Mouse (Mus musculus) heart, embryonic 12.5 days (tissue): ENCODE measurements around the gene Myt1l. TPM values are rescaled to one million over a fixed set of nuclear protein-coding genes. Genes with fewer than 3 reads are reported as not detected.

Experiments used
- ATAC-seq: fragments of 200-750 bp; cut with Nextera tagmentation; 2 replicates; pipeline ENCODE4 v1.8.0; 2017; ENCODE audit warnings: moderate TSS enrichment, moderate library complexity; ENCODE audit not compliant: insufficient number of reproducible peaks, low FRiP score
- H3K27ac ChIP-seq: fragments of 300-500 bp; sonication (generic); 2 replicates; pipeline ENCODE4 v1.5.1; 2016; ENCODE audit warnings: mild to moderate bottlenecking, moderate library complexity; ENCODE audit not compliant: poor library complexity, severe bottlenecking
- H3K27me3 ChIP-seq: fragments of 300-500 bp; sonication (generic); replicated peaks from 2 replicates; pipeline ENCODE4 v1.6.1; 2016; ENCODE audit warnings: mild to moderate bottlenecking, moderate library complexity
- H3K36me3 ChIP-seq: fragments of 300-500 bp; sonication (generic); 2 replicates; pipeline ENCODE4 v1.6.1; 2016; ENCODE audit warnings: mild to moderate bottlenecking, moderate library complexity
- H3K4me1 ChIP-seq: fragments of 300-500 bp; sonication (generic); replicated peaks from 2 replicates; pipeline ENCODE4 v1.6.1; 2016; ENCODE audit warnings: mild to moderate bottlenecking
- H3K4me2 ChIP-seq: fragments of 300-500 bp; sonication (generic); 2 replicates; pipeline ENCODE4 v1.6.1; 2016; ENCODE audit warnings: mild to moderate bottlenecking, moderate library complexity
- H3K4me3 ChIP-seq: fragments of 300-500 bp; sonication (generic); 2 replicates; pipeline ENCODE4 v1.5.1; 2016; ENCODE audit warnings: mild to moderate bottlenecking
- H3K9ac ChIP-seq: fragments of 300-500 bp; sonication (generic); 2 replicates; pipeline ENCODE4 v1.6.1; 2016; ENCODE audit warnings: mild to moderate bottlenecking, moderate library complexity
- H3K9me3 ChIP-seq: fragments of 300-500 bp; sonication (generic); replicated peaks from 2 replicates; pipeline ENCODE4 v1.6.1; 2016; ENCODE audit warnings: mild to moderate bottlenecking, moderate library complexity
- WGBS: fragments of 180-500 bp; shearing (Covaris S2); methylation state at CpG from one replicate; pipeline ENCODE4 v1.1.7; 2016; 5-methylcytosine and 5-hydroxymethylcytosine counted together
- polyA plus RNA-seq: library from polyadenylated mRNA; unstranded; fragments of >200 nt; fragmentation: Nextera tagmentation; extraction: Ambion mirVana; gene quantifications from 2 replicates; pipeline ENCODE4 v1.2.1, GENCODE M21; 2016

The Myt1l gene
- polyA plus RNA-seq, 1 experiment from 2014 or later: 0.09 TPM

- 0 out of 2 replicates have a peak, but pooled peaks have one; percentile 22 for ATAC-seq
- Histone ChIP-seq H3K4me1 (peaks cover 9% of the 10 kb centered on the region; the same call in 1 of the 2 replicates), H3K9ac (no peak overlapping the region), H3K36me3 (no peaks in the 10 kb centered on the region), H3K27ac (no peak overlapping the region), H3K4me3 (no peak overlapping the region), H3K4me2 (no peak overlapping the region), H3K27me3 (peaks cover 5% of the 10 kb centered on the region; the same call in 1 of the 2 replicates), H3K9me3 (no peaks in the 10 kb centered on the region)
- 60% methylated on average over 16 of the region's 16 CpGs for WGBS
These were observed 261.3 kb downstream of the Myt1l start for GRCm38 (mm10) chr12:29789319-29790050.

- no peaks in the 10 kb centered on the region for H3K36me3 ChIP-seq
- no peak overlapping the region for H3K27ac ChIP-seq
- H3K27me3 ChIP-seq: peaks cover 5% of the 10 kb centered on the region; the same call in 1 of the 2 replicates
- WGBS: 65% methylated on average over 4 of the region's 4 CpGs
- H3K4me3 ChIP-seq: no peak overlapping the region
- no peak for ATAC-seq
- no peak overlapping the region for H3K4me2 ChIP-seq
- H3K9ac ChIP-seq: no peak overlapping the region
- no peaks in the 10 kb centered on the region for H3K9me3 ChIP-seq
- H3K4me1 ChIP-seq: peaks cover 9% of the 10 kb centered on the region; the same call in 1 of the 2 replicates
These were observed 261.8 kb downstream of the Myt1l start for GRCm38 (mm10) chr12:29790051-29790386.

- Histone ChIP-seq H3K4me3 (no peak overlapping the region), H3K27ac (no peak overlapping the region), H3K9ac (no peak overlapping the region), H3K4me2 (no peak overlapping the region), H3K4me1 (peaks cover 9% of the 10 kb centered on the region; the same call in 1 of the 2 replicates), H3K36me3 (no peaks in the 10 kb centered on the region), H3K9me3 (no peaks in the 10 kb centered on the region), H3K27me3 (peaks cover 5% of the 10 kb centered on the region; the same call in 1 of the 2 replicates)
- no peak for ATAC-seq
- 76% methylated on average over 5 of the region's 5 CpGs for WGBS
These were observed 264.8 kb downstream of the Myt1l start for GRCm38 (mm10) chr12:29792998-29793397.

- H3K27me3 ChIP-seq: peaks cover 5% of the 10 kb centered on the region; the same call in 1 of the 2 replicates
- no peak overlapping the region for H3K4me2 ChIP-seq
- H3K4me3 ChIP-seq: no peak overlapping the region
- WGBS: 67% methylated on average over 5 of the region's 5 CpGs
- no peak overlapping the region for H3K27ac ChIP-seq
- H3K9ac ChIP-seq: no peak overlapping the region
- ATAC-seq: no peak
- H3K9me3 ChIP-seq: no peaks in the 10 kb centered on the region
- H3K4me1 ChIP-seq: no peaks in the 10 kb centered on the region
- no peaks in the 10 kb centered on the region for H3K36me3 ChIP-seq
These were observed 267.0 kb downstream of the Myt1l start for GRCm38 (mm10) chr12:29795107-29795673.

GRCm38 (mm10) chr12:29798595-29799391 is 270.6 kb downstream of the Myt1l start:
- H3K9me3 ChIP-seq: no peaks in the 10 kb centered on the region
- no peak overlapping the region for H3K27ac ChIP-seq
- H3K9ac ChIP-seq: no peak overlapping the region
- H3K4me3 ChIP-seq: no peak overlapping the region
- H3K36me3 ChIP-seq: no peaks in the 10 kb centered on the region
- H3K4me1 ChIP-seq: no peaks in the 10 kb centered on the region
- no peak for ATAC-seq
- H3K4me2 ChIP-seq: no peak overlapping the region
- 41% methylated on average over 3 of the region's 3 CpGs for WGBS
- no peaks in the 10 kb centered on the region for H3K27me3 ChIP-seq

GRCm38 (mm10) chr12:29806415-29806814 is 278.2 kb downstream of the Myt1l start:
- no peaks in the 10 kb centered on the region for H3K27me3 ChIP-seq

GRCm38 (mm10) chr12:29809569-29810185 is 281.5 kb downstream of the Myt1l start:
- Histone ChIP-seq H3K27ac (no peak overlapping the region), H3K36me3 (no peaks in the 10 kb centered on the region), H3K4me3 (no peak overlapping the region), H3K9ac (no peak overlapping the region), H3K27me3 (no peaks in the 10 kb centered on the region), H3K4me1 (peaks cover 8% of the 10 kb centered on the region), H3K9me3 (no peaks in the 10 kb centered on the region), H3K4me2 (peak overlapping the region; percentile 26; the same call in 1 of the 2 replicates)
- ATAC-seq: peak; percentile 42; the same call in 1 of the 2 replicates
- whole genome bisulfite sequencing: 42% methylated on average over 12 of the region's 12 CpGs

More at GRCm38 (mm10) chr12:29806415-29806814, 278.2 kb downstream of the Myt1l start:
- Histone ChIP-seq H3K4me2 (no peak overlapping the region), H3K27ac (no peak overlapping the region), H3K9me3 (no peaks in the 10 kb centered on the region), H3K36me3 (no peaks in the 10 kb centered on the region), H3K9ac (no peak overlapping the region), H3K4me1 (peaks cover 8% of the 10 kb centered on the region), H3K4me3 (no peak overlapping the region)
- ATAC-seq: no peak
- 67% methylated on average over 1 of the region's 1 CpGs for WGBS

- ATAC-seq: no peak
- H3K27ac ChIP-seq: no peak overlapping the region
- WGBS: 58% methylated on average over 2 of the region's 2 CpGs
- H3K4me3 ChIP-seq: no peak overlapping the region
- no peaks in the 10 kb centered on the region for H3K36me3 ChIP-seq
- H3K9me3 ChIP-seq: no peaks in the 10 kb centered on the region
- no peak overlapping the region for H3K9ac ChIP-seq
- no peak overlapping the region for H3K4me2 ChIP-seq
- H3K4me1 ChIP-seq: 0 out of 2 replicates have a peak, but pooled peaks cover 4% of the 10 kb centered on the region
- H3K27me3 ChIP-seq: no peaks in the 10 kb centered on the region; the same call in 1 of the 2 replicates
These were observed 287.3 kb downstream of the Myt1l start for GRCm38 (mm10) chr12:29815466-29815865.

- ATAC-seq: no peak
These were observed 287.9 kb downstream of the Myt1l start for GRCm38 (mm10) chr12:29816130-29816529.

GRCm38 (mm10) chr12:29816761-29817160 is 288.6 kb downstream of the Myt1l start:
- Histone ChIP-seq H3K4me1 (0 out of 2 replicates have a peak, but pooled peaks cover 4% of the 10 kb centered on the region), H3K4me2 (no peak overlapping the region), H3K4me3 (no peak overlapping the region), H3K9ac (no peak overlapping the region), H3K27ac (no peak overlapping the region), H3K9me3 (no peaks in the 10 kb centered on the region), H3K27me3 (no peaks in the 10 kb centered on the region; the same call in 1 of the 2 replicates), H3K36me3 (no peaks in the 10 kb centered on the region)
- ATAC-seq: no peak
- WGBS: 52% methylated on average over 6 of the region's 6 CpGs

More at GRCm38 (mm10) chr12:29816130-29816529, 287.9 kb downstream of the Myt1l start:
- Histone ChIP-seq H3K9ac (no peak overlapping the region), H3K4me2 (no peak overlapping the region), H3K27me3 (no peaks in the 10 kb centered on the region; the same call in 1 of the 2 replicates), H3K36me3 (no peaks in the 10 kb centered on the region), H3K9me3 (no peaks in the 10 kb centered on the region), H3K4me1 (0 out of 2 replicates have a peak, but pooled peaks cover 4% of the 10 kb centered on the region), H3K27ac (no peak overlapping the region), H3K4me3 (no peak overlapping the region)
- 68% methylated on average over 2 of the region's 2 CpGs for WGBS
